Mouse (Mus musculus) limb, embryonic 11.5 days (tissue): ENCODE results near the gene Gm2026. TPM values are rescaled to one million over a fixed set of nuclear protein-coding genes. Genes with fewer than 3 reads are reported as not detected.
"Not testable (repeated sequence)": the region's sequence is repeated elsewhere in the genome, so short reads cannot be mapped to it uniquely, and the experiment has no call there.

Experiments used
- ATAC-seq: fragments of 200-750 bp; cut with Nextera tagmentation; 2 replicates; pipeline ENCODE4 v1.8.0; 2017; ENCODE audit warnings: low read depth; ENCODE audit not compliant: insufficient number of reproducible peaks, low FRiP score, low TSS enrichment
- DNase-seq: peaks from one replicate; pipeline ENCODE4 v3.0.0-alpha.2; 2015; ENCODE audit warnings: low spot score
- H3K27ac ChIP-seq: fragments of 300-500 bp; sonication (generic); replicated peaks from 2 replicates; pipeline ENCODE4 v1.5.1; 2014; ENCODE audit warnings: low read depth, mild to moderate bottlenecking, low read length
- H3K27me3 ChIP-seq: fragments of 300-500 bp; sonication (generic); 2 replicates; pipeline ENCODE4 v1.6.1; 2014; ENCODE audit warnings: mild to moderate bottlenecking, low read length, mixed read lengths; ENCODE audit not compliant: control insufficient read depth, insufficient read depth
- H3K36me3 ChIP-seq: fragments of 300-500 bp; sonication (generic); 2 replicates; pipeline ENCODE4 v1.6.1; 2014; ENCODE audit warnings: mild to moderate bottlenecking, low read length, moderate library complexity, mixed read lengths; ENCODE audit not compliant: control insufficient read depth, insufficient read depth
- H3K4me1 ChIP-seq: fragments of 300-500 bp; sonication (generic); 2 replicates; pipeline ENCODE4 v1.6.1; 2014; ENCODE audit warnings: low read length, mixed read lengths; ENCODE audit not compliant: control insufficient read depth, insufficient read depth
- H3K4me2 ChIP-seq: fragments of 300-500 bp; sonication (generic); 2 replicates; pipeline ENCODE4 v1.6.1; 2014; ENCODE audit warnings: low read depth, mild to moderate bottlenecking, moderate library complexity; ENCODE audit not compliant: severe bottlenecking
- H3K4me3 ChIP-seq: fragments of 300-500 bp; sonication (generic); 2 replicates; pipeline ENCODE4 v1.5.1; 2014; ENCODE audit warnings: low read depth, low read length
- H3K9ac ChIP-seq: fragments of 300-500 bp; sonication (generic); 2 replicates; pipeline ENCODE4 v1.6.1; 2014; ENCODE audit warnings: mild to moderate bottlenecking, low read length
- H3K9me3 ChIP-seq: fragments of 300-500 bp; sonication (generic); 2 replicates; pipeline ENCODE4 v1.6.1; 2016; ENCODE audit warnings: low read length; ENCODE audit not compliant: control insufficient read depth
- WGBS: fragments of 180-500 bp; shearing (Covaris S2); extraction: QIAGEN DNeasy Blood & Tissue Kit; methylation state at CpG from one replicate; pipeline ENCODE4 v1.1.7; 2014; 5-methylcytosine and 5-hydroxymethylcytosine counted together
- polyA plus RNA-seq: library from polyadenylated mRNA; unstranded; fragments of >200 nt; fragmentation: Nextera tagmentation; extraction: Ambion mirVana; gene quantifications from 2 replicates; pipeline ENCODE4 v1.2.1, GENCODE M21; 2014

The Gm2026 gene
- 26.7 and 37.7 TPM in 2 replicates for polyA plus RNA-seq

- not testable (repeated sequence) for DNase-seq, H3K27me3 ChIP-seq, H3K4me2 ChIP-seq, ATAC-seq, H3K36me3 ChIP-seq, H3K4me1 ChIP-seq, H3K4me3 ChIP-seq, H3K9ac ChIP-seq, H3K27ac ChIP-seq, H3K9me3 ChIP-seq
- no CpG with 5 or more reads among the region's 4 CpGs for WGBS
Measured at GRCm38 (mm10) chr2:175965031-175965430, at the start of gene Gm2026. TSS of gene Gm2026 (plus strand) at chr2:175965331.

GRCm38 (mm10) chr2:175931000-175931399 lies 34.1 kb upstream of the Gm2026 start, which contains the start of gene Zfp966:
TSS of gene Zfp966 (minus strand) at chr2:175931100.
- H3K4me1 ChIP-seq, ATAC-seq, H3K4me2 ChIP-seq, H3K9ac ChIP-seq, H3K27ac ChIP-seq, H3K9me3 ChIP-seq, H3K4me3 ChIP-seq, DNase-seq, H3K27me3 ChIP-seq, H3K36me3 ChIP-seq: not testable (repeated sequence)
- no CpG with 5 or more reads among the region's 6 CpGs for WGBS

Other genes starting within 250 kb of the Gm2026 start
- gene Gm2007, start 223.8 kb upstream of the Gm2026 start, polyA plus RNA-seq = not detected in 2 replicates
- gene Gm14288, start 164.2 kb upstream of the Gm2026 start, polyA plus RNA-seq = 1.3 and 1.6 TPM in 2 replicates
- 21.4 and 24.8 TPM in 2 replicates for gene Gm6710, start 96.1 kb upstream of the Gm2026 start, polyA plus RNA-seq
- 5.7 and 6.1 TPM in 2 replicates for gene Zfp966, start 34.2 kb upstream of the Gm2026 start, polyA plus RNA-seq
- gene Gm2004, start 184.5 kb downstream of the Gm2026 start, polyA plus RNA-seq = 2.8 and 3.4 TPM in 2 replicates